Mouse (Mus musculus) ES-E14 (cell line): ENCODE measurements around the gene Chmp3. TPM values are rescaled to one million over a fixed set of nuclear protein-coding genes. Genes with fewer than 3 reads are reported as not detected.

Source experiments
- DNase-seq: peaks from one replicate; pipeline ENCODE4 v3.0.0-alpha.2; 2013; ENCODE audit warnings: low read depth, low spot score
- H3K27ac ChIP-seq: 2 replicates; pipeline ENCODE4 v1.5.1; 2012; ENCODE audit warnings: low read depth, mild to moderate bottlenecking, low read length, moderate library complexity, mixed read lengths; ENCODE audit not compliant: poor library complexity, insufficient read depth, severe bottlenecking
- H3K36me3 ChIP-seq: 2 replicates; pipeline ENCODE4 v1.6.1; 2012; ENCODE audit warnings: mild to moderate bottlenecking, low read length, moderate library complexity, mixed read lengths; ENCODE audit not compliant: control insufficient read depth, poor library complexity, insufficient read depth, severe bottlenecking
- H3K4me1 ChIP-seq, 2 experiments: fragments of 150-350 bp in 1 of 2; sonication (generic) in 1 of 2; 2 replicates each; pipeline ENCODE4 v1.6.1; 2012; ENCODE audit warnings: low read length in 2 of 2, mild to moderate bottlenecking in 1 of 2, mixed read lengths in 1 of 2; ENCODE audit not compliant: control insufficient read depth in 2 of 2, insufficient read depth in 2 of 2, poor library complexity in 1 of 2
- H3K4me3 ChIP-seq, 2 experiments: fragments of 150-350 bp in 1 of 2; sonication (generic) in 1 of 2; 2 replicates each; pipeline ENCODE4 v1.5.1; 2012; ENCODE audit warnings: low read length in 2 of 2, low read depth in 1 of 2, mild to moderate bottlenecking in 1 of 2, mixed read lengths in 1 of 2; ENCODE audit not compliant: insufficient read depth in 1 of 2, poor library complexity in 1 of 2, severe bottlenecking in 1 of 2
- H3K9ac ChIP-seq: 2 replicates; pipeline ENCODE4 v1.6.1; 2012; ENCODE audit warnings: low read depth, mild to moderate bottlenecking, low read length, mixed read lengths; ENCODE audit not compliant: poor library complexity, insufficient read depth, severe bottlenecking
- H3K9me3 ChIP-seq: fragments of 150-350 bp; sonication (generic); 2 replicates; pipeline ENCODE4 v1.6.1; 2012; ENCODE audit warnings: low read depth, mild to moderate bottlenecking, low read length; ENCODE audit not compliant: control insufficient read depth, insufficient read depth
- CHD2 ChIP-seq: IDR thresholded peaks from 2 replicates; pipeline ENCODE4 v1.6.1; 2014; ENCODE audit warnings: mild to moderate bottlenecking, low read depth, low read length, inconsistent platforms
- HCFC1 ChIP-seq: IDR thresholded peaks from 2 replicates; pipeline ENCODE4 v1.6.1; 2012; ENCODE audit warnings: low read length, inconsistent platforms, borderline replicate concordance; ENCODE audit not compliant: insufficient read depth
- MAFK ChIP-seq: IDR thresholded peaks from 2 replicates; pipeline ENCODE4 v1.6.1; 2014; ENCODE audit warnings: mild to moderate bottlenecking, low read depth, low read length, inconsistent platforms; ENCODE audit not compliant: insufficient read depth
- ZC3H11A ChIP-seq: IDR thresholded peaks from 2 replicates; pipeline ENCODE4 v1.6.1; 2012; ENCODE audit warnings: low read depth, mild to moderate bottlenecking, inconsistent platforms, low read length, borderline replicate concordance
- ZNF384 ChIP-seq: IDR thresholded peaks from 2 replicates; pipeline ENCODE4 v1.6.1; 2012; ENCODE audit warnings: low read depth, low read length, inconsistent platforms
- in situ Hi-C, 2 experiments: fragments of 600-800 bp; cut with MboI; formaldehyde crosslinking; loops; one replicate each; pipeline ENCODE4 v1.15.1; 2025; ENCODE audit warnings: low sequenced_read_pairs in 2 of 2, inconsistent platforms in 1 of 2; ENCODE audit not compliant: unreplicated experiment in 2 of 2
- total RNA-seq: library from RNA; depleted of rRNA; stranded (reverse); fragments of 300-350 nt; gene quantifications from 2 replicates; pipeline ENCODE4 v1.2.3, GENCODE M21; 2012

Chmp3 gene
- total RNA-seq, 1 experiment = 55.8 TPM

DNA sequence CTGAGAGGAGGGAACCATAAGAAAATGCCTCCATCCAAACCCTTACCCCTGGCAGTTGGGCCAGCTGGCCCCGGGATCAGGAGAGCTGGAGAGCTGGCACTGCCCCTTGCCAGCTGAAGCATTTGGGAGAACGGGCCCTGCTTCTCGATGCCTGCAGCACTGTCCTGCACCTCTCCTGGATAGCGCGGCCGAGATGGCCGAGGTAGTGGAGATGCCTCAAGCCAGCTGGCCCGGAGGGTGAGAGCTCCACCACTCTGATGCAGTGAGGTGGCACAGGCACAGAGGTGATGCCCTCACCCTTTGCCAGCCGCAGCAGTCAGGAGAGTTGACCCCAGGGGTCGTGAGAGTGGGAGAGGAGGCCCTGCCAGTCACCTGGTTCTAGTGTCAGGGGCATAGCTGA lies 16.5 kb upstream of the Chmp3 start:
- in situ Hi-C loops = no loop called here
- H3K9me3 ChIP-seq = no peaks in the 10 kb centered on the region
- H3K9ac ChIP-seq = no peak overlapping the region
- H3K4me1 ChIP-seq = no peaks in the 10 kb centered on the region; a peak in 1 of 4 replicates
- H3K4me3 ChIP-seq = no peak overlapping the region
- H3K27ac ChIP-seq = no peak overlapping the region
- no peaks in the 10 kb centered on the region for H3K36me3 ChIP-seq
- DNase-seq = no peak
- no peak for TF ChIP-seq HCFC1
- TF ChIP-seq ZC3H11A = no peak
- no peak for TF ChIP-seq ZNF384
- TF ChIP-seq MAFK = no peak
- no peak for TF ChIP-seq CHD2

DNA sequence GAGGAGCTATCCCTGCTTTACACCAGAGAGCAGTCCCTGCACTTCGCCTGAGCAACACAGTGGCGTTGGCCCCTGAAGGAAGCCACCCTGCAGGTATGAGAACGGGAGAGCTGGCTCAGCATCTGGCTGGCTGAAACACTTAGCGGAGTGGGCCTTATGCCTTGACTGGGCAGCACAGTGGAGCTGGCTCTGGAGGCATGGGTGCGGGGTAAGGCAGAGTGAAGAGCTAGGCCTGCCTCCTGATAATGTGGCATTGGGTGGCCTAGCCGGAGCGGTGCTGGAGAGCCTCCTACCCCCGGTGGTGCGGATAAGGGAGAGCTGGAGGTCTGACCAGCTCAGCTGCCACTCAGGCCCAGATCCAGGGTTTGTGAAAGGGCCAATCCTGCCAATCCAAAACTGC lies 15.8 kb upstream of the Chmp3 start:
- in situ Hi-C loops = no loop called here
- no peak for DNase-seq
- Histone ChIP-seq H3K9me3 (no peaks in the 10 kb centered on the region), H3K27ac (no peak overlapping the region), H3K9ac (no peak overlapping the region), H3K4me1 (no peaks in the 10 kb centered on the region; a peak in 1 of 4 replicates), H3K36me3 (no peaks in the 10 kb centered on the region), H3K4me3 (no peak overlapping the region)
- TF ChIP-seq ZC3H11A (no peak), ZNF384 (no peak), HCFC1 (no peak), MAFK (no peak), CHD2 (no peak)

- H3K9me3 ChIP-seq = no peaks in the 10 kb centered on the region
- DNase-seq = no peak
- TF ChIP-seq ZNF384 (no peak), MAFK (no peak), ZC3H11A (no peak), CHD2 (no peak), HCFC1 (no peak)
- no peak overlapping the region for H3K9ac ChIP-seq
- no peak overlapping the region for H3K27ac ChIP-seq
- in situ Hi-C loops = no loop called here
- no peaks in the 10 kb centered on the region; a peak in 1 of 4 replicates for H3K4me1 ChIP-seq
- H3K4me3 ChIP-seq = no peak overlapping the region
- H3K36me3 ChIP-seq = no peaks in the 10 kb centered on the region
Observed at GRCm38 (mm10) chr6:71530176-71530575, 13.4 kb upstream of the Chmp3 start.

GRCm38 (mm10) chr6:71537286-71537685 lies 6.3 kb upstream of the Chmp3 start:
- no peak for TF ChIP-seq ZNF384
- TF ChIP-seq HCFC1 = no peak
- TF ChIP-seq MAFK = no peak
- no peak for TF ChIP-seq CHD2
- no peak for TF ChIP-seq ZC3H11A
- H3K9me3 ChIP-seq = no peaks in the 10 kb centered on the region
- no peaks in the 10 kb centered on the region for H3K36me3 ChIP-seq
- no peak overlapping the region for H3K9ac ChIP-seq
- H3K27ac ChIP-seq = no peak overlapping the region
- H3K4me3 ChIP-seq = no peak overlapping the region
- DNase-seq = no peak
- in situ Hi-C loops = no loop called here
- no peaks in the 10 kb centered on the region for H3K4me1 ChIP-seq

DNA sequence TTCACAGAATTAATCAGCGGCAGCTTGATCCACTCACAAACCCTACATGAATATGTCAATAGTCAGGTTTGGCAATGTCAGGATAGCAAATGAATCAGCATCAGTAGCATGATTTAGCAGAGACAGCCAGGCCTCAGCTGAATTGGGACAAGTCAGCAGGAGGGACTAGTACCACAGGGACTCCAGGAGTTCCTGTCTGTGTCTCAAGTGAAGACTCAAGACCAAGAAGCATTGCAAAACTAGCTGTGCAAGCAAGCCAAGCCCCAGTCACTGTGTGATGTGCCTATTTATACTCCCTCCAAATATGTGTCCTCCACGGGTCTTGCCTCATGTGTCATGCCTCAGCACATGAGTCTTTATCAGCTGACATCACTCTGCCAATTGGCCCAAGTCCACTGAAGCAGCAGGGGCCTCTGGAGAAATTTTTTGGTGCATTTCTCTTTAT lies 11.9 kb downstream of the Chmp3 start:
- H3K9ac ChIP-seq = no peak overlapping the region
- no peak for DNase-seq
- no peaks in the 10 kb centered on the region for H3K4me1 ChIP-seq
- no peaks in the 10 kb centered on the region for H3K36me3 ChIP-seq
- in situ Hi-C loops = no loop called here
- H3K9me3 ChIP-seq = no peaks in the 10 kb centered on the region
- no peak overlapping the region for H3K27ac ChIP-seq
- H3K4me3 ChIP-seq = no peak overlapping the region
- TF ChIP-seq CHD2 (no peak), HCFC1 (no peak), ZC3H11A (no peak), MAFK (no peak), ZNF384 (no peak)
